15 mouse cellular contexts compared by ENCODE assay signal in the genomic region with DNA sequence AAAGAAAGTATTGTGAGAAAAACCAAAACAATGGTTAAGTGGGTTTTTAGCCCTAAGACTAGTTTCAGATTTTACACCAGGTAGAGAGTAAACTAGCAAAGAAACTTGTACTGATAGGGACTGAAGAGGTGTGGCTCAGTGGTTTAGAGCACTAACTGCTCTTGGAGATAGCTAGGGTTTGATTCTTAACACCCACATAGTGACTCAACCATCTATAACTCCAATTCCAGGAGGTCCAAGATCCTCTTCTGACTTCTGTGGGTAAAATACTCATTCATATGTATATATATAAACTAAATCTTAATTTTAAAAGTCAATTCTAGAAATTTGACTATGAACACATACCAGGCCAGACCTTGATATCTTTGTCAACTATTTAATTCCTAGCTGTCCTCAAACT.
"Had no signal": no experiment of that assay in that cellular context is flagged by ENCODE, and none has a peak within 500 bp of the region (broad histone marks: within the 10 kb centered on the region; RNA-seq: fewer than 3 reads in every experiment).

No protein-coding gene starts in this region.

- H3K4me1 ChIP-seq: kidney, embryonic 15.5 days; lung, embryonic 15.5 days; midbrain, embryonic 12.5 days; midbrain, embryonic 15.5 days had no signal

- H3K27me3 ChIP-seq: kidney, embryonic 15.5 days; lung, embryonic 15.5 days; midbrain, embryonic 12.5 days; midbrain, embryonic 15.5 days had no signal

- DNase-seq: kidney, adult 11 months; kidney, adult 8-10 months; kidney, postnatal 10 days; kidney, postnatal 36 days; layer of hippocampus, postnatal 36 days; lung, adult 18-20 months; lung, postnatal 10 days; lung, postnatal 36 days; thymus, adult 18-20 months; thymus, postnatal 25 days had no signal

- H3K9ac ChIP-seq: kidney, embryonic 15.5 days; lung, embryonic 15.5 days; midbrain, embryonic 12.5 days; midbrain, embryonic 15.5 days had no signal

- ATAC-seq: midbrain, embryonic 15.5 days had no signal

- H3K4me2 ChIP-seq: kidney, embryonic 15.5 days; lung, embryonic 15.5 days; midbrain, embryonic 12.5 days; midbrain, embryonic 15.5 days had no signal

- H3K27ac ChIP-seq: kidney, embryonic 15.5 days; left cerebral cortex, adult 2 months; lung, embryonic 15.5 days; midbrain, embryonic 12.5 days; midbrain, embryonic 15.5 days had no signal

- H3K9me3 ChIP-seq: kidney, embryonic 15.5 days; lung, embryonic 15.5 days; midbrain, embryonic 12.5 days; midbrain, embryonic 15.5 days had no signal

- H3K4me3 ChIP-seq: kidney, embryonic 15.5 days; left cerebral cortex, adult 2 months; lung, embryonic 15.5 days; midbrain, embryonic 12.5 days; midbrain, embryonic 15.5 days had no signal
